Mouse (Mus musculus): ENCODE measurements around the gene Zp3. TPM values are rescaled to one million over a fixed set of nuclear protein-coding genes. Genes with fewer than 3 reads are reported as not detected.

Gene Zp3
- polyA plus RNA-seq, 1 experiment from 2014 or later: 0.20 TPM

DNA sequence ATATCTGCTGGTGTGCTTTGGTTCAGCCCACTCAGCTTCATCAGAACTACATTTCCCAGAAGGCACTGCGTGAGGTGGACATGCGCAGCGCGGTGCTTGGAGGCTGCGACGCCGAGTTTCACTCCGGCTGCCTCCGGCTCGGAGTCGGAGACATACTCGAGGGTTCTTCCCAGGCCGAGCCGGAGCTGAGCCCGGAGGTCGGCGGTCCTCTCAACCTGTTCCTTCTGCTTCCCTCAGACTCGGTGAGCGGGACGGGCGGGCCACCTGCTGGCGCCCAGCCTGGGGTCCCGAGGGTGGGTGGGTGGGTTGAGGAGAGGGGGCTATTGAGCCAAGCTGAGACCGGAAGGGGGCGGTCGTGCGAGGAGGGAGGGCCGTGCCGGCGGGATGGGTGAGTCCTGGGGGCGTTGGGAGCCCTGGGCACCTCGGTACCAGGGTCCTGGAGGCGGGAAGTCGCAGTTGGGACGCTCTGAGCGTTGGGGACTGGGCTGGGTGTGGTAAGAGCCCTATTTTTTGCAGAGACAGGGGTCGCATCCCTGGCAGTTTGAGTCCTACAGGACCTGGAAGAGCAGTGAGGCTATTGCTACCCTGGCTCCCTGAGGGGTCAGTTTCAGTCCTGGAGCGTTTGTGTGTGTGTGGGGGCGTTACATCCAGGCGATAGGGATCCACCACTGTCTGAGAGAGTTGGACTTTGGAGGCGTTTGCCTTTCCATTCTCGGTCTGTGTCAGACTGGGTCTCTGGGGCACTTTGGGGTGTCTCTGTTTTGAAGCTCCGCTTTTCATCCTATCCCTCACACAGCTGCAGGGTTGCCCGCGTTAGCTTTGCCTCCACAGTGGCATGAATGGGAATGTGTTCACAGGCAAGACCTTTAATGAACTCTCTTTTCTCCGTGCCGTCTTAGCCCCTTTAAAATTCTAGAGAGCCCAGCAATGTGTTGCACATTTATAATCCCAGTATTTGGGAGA is 15.1 kb downstream of the Zp3 start, which contains the start of gene Dtx2:
Dtx2 (plus strand) TSS at position 76 of the 963 bp plus-strand sequence.
- Histone ChIP-seq H3K9ac (replicated peaks; ENCODE audit: low read length) (peak within 1 kb of the TSS; percentile 89), H3K4me1 (ENCODE audit: insufficient read depth, low read length) (peaks cover 7% of the 10 kb centered on the region), H3K36me3 (ENCODE audit: insufficient read depth, low read length) (peaks cover 20% of the 10 kb centered on the region), H3K9me3 (ENCODE audit: low read length) (no peaks in the 10 kb centered on the region), H3K27me3 (ENCODE audit: insufficient read depth, low read length) (no peaks in the 10 kb centered on the region), H3K27ac (ENCODE audit: low read length) (peak within 1 kb of the TSS; percentile 91), H3K4me2 (replicated peaks; ENCODE audit: low read depth, low read length) (peak within 1 kb of the TSS; percentile 61), H3K4me3 (ENCODE audit: low read length) (peak within 1 kb of the TSS; percentile 82)
- under 1% methylated on average over 43 of the region's 47 CpGs for WGBS
- ATAC-seq (ENCODE audit: low FRiP score, low TSS enrichment): peak; percentile 95

DNA sequence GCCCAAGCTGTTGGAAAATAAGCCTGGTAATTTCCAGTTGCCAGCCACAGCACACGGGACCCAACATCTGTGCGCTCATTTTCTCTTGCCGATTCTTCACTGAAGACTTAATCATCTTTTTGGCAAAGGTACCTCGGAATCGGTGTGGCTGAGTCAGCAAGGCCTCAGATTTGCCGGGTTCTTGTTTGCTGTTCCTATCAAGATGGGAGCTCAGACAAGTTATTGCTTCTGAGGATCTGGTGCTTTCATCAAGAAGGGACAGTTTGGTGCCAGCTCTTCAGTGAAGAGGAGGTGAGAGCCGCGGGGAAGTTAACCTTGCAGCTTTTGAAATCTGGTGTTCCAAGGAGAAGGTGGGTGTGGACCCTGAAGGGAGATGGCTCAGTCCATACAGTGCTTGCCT is 16.3 kb downstream of the Zp3 start:
- no peak overlapping the region for H3K4me3 ChIP-seq (ENCODE audit: low read length)
- H3K36me3 ChIP-seq (ENCODE audit: insufficient read depth, low read length): peaks cover 20% of the 10 kb centered on the region
- peaks cover 7% of the 10 kb centered on the region for H3K4me1 ChIP-seq (ENCODE audit: insufficient read depth, low read length)
- H3K27ac ChIP-seq (ENCODE audit: low read length): no peak overlapping the region
- no peaks in the 10 kb centered on the region for H3K9me3 ChIP-seq (ENCODE audit: low read length)
- H3K4me2 ChIP-seq (replicated peaks; ENCODE audit: low read depth, low read length): peak overlapping the region; percentile 61; the same call in 1 of the 2 replicates
- H3K9ac ChIP-seq (replicated peaks; ENCODE audit: low read length): no peak overlapping the region
- ATAC-seq (ENCODE audit: low FRiP score, low TSS enrichment): no peak
- 90% methylated on average over 8 of the region's 8 CpGs for WGBS
- H3K27me3 ChIP-seq (ENCODE audit: insufficient read depth, low read length): no peaks in the 10 kb centered on the region

DNA sequence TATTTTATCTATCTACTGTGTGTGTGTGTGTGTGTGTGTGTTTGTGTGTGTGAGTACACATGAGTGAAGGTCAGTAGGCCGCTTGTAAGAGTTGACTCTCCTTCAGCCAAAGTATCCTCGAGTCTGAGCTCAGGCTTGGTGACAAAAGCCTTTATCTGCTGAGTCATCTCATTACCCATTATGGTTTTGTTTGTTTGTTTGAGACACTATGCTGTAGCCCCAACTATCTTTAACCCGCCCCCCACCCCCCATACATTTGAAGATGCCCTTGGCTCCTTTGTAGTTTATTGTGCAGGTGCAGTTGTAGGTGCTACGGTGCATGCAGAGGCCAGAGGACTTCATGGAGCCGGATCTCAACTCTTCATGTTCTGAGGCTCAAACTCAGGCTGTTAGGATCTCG is 21.3 kb downstream of the Zp3 start:
- Histone ChIP-seq H3K4me3 (ENCODE audit: low read length) (no peak overlapping the region), H3K27me3 (ENCODE audit: insufficient read depth, low read length) (no peaks in the 10 kb centered on the region), H3K9me3 (ENCODE audit: low read length) (no peaks in the 10 kb centered on the region), H3K27ac (ENCODE audit: low read length) (no peak overlapping the region), H3K4me1 (ENCODE audit: insufficient read depth, low read length) (0 out of 2 replicates have a peak, but pooled peaks cover 9% of the 10 kb centered on the region), H3K4me2 (replicated peaks; ENCODE audit: low read depth, low read length) (no peak overlapping the region), H3K9ac (replicated peaks; ENCODE audit: low read length) (no peak overlapping the region), H3K36me3 (ENCODE audit: insufficient read depth, low read length) (peaks cover 31% of the 10 kb centered on the region)
- no peak for ATAC-seq (ENCODE audit: low FRiP score, low TSS enrichment)
- 93% methylated on average over 6 of the region's 6 CpGs for WGBS

DNA sequence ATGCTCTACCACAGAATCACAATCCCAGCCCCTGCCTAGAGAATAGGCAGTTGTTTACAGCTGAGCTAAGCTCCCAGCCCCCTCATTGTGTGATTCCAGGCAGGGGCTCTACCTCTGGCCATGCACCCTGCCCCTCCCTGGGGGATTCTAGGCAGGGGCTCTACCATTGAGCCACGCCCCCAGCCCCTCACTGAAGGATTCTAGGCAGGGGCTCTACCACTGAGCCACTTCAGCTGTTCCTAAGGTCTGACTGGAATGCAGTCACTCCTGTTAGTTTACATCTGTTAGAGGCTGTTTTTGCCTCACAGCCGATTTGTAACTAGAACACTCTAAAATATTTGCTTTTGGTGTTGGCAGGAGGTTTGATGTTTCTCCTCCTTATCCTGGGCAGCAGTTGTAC is 22.4 kb downstream of the Zp3 start:
- 57% methylated on average over 2 of the region's 2 CpGs for WGBS
- H3K36me3 ChIP-seq (ENCODE audit: insufficient read depth, low read length): peaks cover 30% of the 10 kb centered on the region
- 0 out of 2 replicates have a peak, but pooled peaks cover 9% of the 10 kb centered on the region for H3K4me1 ChIP-seq (ENCODE audit: insufficient read depth, low read length)
- H3K27me3 ChIP-seq (ENCODE audit: insufficient read depth, low read length): no peaks in the 10 kb centered on the region
- no peak overlapping the region for H3K4me2 ChIP-seq (replicated peaks; ENCODE audit: low read depth, low read length)
- H3K4me3 ChIP-seq (ENCODE audit: low read length): no peak overlapping the region
- no peaks in the 10 kb centered on the region for H3K9me3 ChIP-seq (ENCODE audit: low read length)
- H3K27ac ChIP-seq (ENCODE audit: low read length): 0 out of 2 replicates have a peak overlapping the region, but pooled peaks have one; percentile 4
- no peak overlapping the region for H3K9ac ChIP-seq (replicated peaks; ENCODE audit: low read length)
- no peak for ATAC-seq (ENCODE audit: low FRiP score, low TSS enrichment)

DNA sequence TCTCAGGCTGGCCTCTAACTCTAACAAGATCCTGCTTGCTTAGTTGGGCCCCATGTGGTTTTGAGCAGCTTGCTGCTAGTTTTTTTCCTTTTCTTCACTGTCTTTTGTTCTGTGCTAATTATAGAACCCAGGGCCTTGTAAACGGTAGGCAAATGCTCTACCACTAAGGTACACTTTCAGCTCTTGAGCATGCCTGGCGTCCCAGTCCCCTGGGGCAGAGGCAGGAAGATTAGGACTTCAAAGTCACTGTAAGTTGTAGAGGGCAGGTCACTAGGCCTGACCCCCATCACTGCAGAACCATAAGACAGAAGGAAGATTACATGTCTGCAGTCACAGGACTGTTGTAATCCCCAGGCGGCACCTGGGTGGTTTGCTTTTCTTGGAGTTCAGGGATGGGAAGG is 22.9 kb downstream of the Zp3 start:
- Histone ChIP-seq H3K4me3 (ENCODE audit: low read length) (no peak overlapping the region), H3K27me3 (ENCODE audit: insufficient read depth, low read length) (no peaks in the 10 kb centered on the region), H3K4me2 (replicated peaks; ENCODE audit: low read depth, low read length) (no peak overlapping the region), H3K36me3 (ENCODE audit: insufficient read depth, low read length) (peaks cover 26% of the 10 kb centered on the region), H3K4me1 (ENCODE audit: insufficient read depth, low read length) (0 out of 2 replicates have a peak, but pooled peaks cover 11% of the 10 kb centered on the region), H3K27ac (ENCODE audit: low read length) (0 out of 2 replicates have a peak overlapping the region, but pooled peaks have one; percentile 4), H3K9me3 (ENCODE audit: low read length) (no peaks in the 10 kb centered on the region), H3K9ac (replicated peaks; ENCODE audit: low read length) (no peak overlapping the region)
- WGBS: 22% methylated on average over 3 of the region's 3 CpGs
- no peak for ATAC-seq (ENCODE audit: low FRiP score, low TSS enrichment)

DNA sequence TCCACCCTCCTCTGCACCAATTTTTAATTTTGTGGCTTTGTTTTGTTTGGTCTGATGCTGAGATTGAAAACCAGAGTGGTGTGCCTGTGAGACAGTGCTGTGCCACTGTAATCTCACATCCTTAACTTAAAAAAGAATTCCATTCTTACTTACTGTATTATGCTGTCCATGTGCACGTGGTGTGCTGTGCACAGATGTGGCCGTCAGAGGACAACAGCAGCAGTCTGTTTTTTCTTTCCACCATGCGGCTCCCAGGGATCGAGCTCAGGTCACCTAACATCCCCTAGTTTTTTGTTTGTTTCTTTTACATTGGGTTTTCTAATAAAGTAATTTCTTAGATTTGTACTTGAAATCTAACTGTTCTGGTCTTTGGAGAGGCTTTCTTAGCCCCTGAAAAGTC is 24.6 kb downstream of the Zp3 start:
- no peaks in the 10 kb centered on the region for H3K9me3 ChIP-seq (ENCODE audit: low read length)
- H3K4me1 ChIP-seq (ENCODE audit: insufficient read depth, low read length): 0 out of 2 replicates have a peak, but pooled peaks cover 12% of the 10 kb centered on the region
- no peaks in the 10 kb centered on the region for H3K27me3 ChIP-seq (ENCODE audit: insufficient read depth, low read length)
- ATAC-seq (ENCODE audit: low FRiP score, low TSS enrichment): no peak
- no peak overlapping the region for H3K27ac ChIP-seq (ENCODE audit: low read length)
- no peak overlapping the region for H3K9ac ChIP-seq (replicated peaks; ENCODE audit: low read length)
- H3K36me3 ChIP-seq (ENCODE audit: insufficient read depth, low read length): peaks cover 13% of the 10 kb centered on the region; the same call in 1 of the 2 replicates
- no peak overlapping the region for H3K4me3 ChIP-seq (ENCODE audit: low read length)
- no peak overlapping the region for H3K4me2 ChIP-seq (replicated peaks; ENCODE audit: low read depth, low read length)
- 42% methylated on average over 4 of the region's 4 CpGs for WGBS

DNA sequence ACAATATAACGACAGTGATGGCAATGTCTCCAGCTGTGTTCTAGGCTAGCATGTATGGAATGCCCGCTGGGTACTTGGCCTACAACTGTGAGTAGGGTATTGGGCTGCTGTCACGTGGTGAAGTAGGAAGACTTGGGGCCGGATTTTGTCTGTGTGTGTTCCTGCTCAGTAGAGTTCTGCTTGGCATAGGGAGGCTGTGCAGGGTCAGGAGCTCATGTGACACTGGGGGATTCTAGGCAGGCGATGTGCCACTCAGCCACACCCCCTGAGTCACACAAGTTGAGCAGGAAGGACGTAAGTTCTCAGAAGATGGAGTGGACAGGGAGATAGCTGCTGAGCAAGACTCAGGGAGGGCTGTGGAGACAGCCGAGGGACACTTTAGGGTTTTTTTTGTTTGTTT is 27.8 kb downstream of the Zp3 start:
- H3K4me3 ChIP-seq (ENCODE audit: low read length): no peak overlapping the region
- ATAC-seq (ENCODE audit: low FRiP score, low TSS enrichment): no peak
- WGBS: 64% methylated on average over 7 of the region's 7 CpGs
- 0 out of 2 replicates have a peak, but pooled peaks cover 11% of the 10 kb centered on the region for H3K4me1 ChIP-seq (ENCODE audit: insufficient read depth, low read length)
- no peak overlapping the region for H3K9ac ChIP-seq (replicated peaks; ENCODE audit: low read length)
- no peaks in the 10 kb centered on the region for H3K27me3 ChIP-seq (ENCODE audit: insufficient read depth, low read length)
- no peak overlapping the region for H3K4me2 ChIP-seq (replicated peaks; ENCODE audit: low read depth, low read length)
- no peaks in the 10 kb centered on the region for H3K9me3 ChIP-seq (ENCODE audit: low read length)
- peaks cover 23% of the 10 kb centered on the region for H3K36me3 ChIP-seq (ENCODE audit: insufficient read depth, low read length)
- H3K27ac ChIP-seq (ENCODE audit: low read length): no peak overlapping the region

DNA sequence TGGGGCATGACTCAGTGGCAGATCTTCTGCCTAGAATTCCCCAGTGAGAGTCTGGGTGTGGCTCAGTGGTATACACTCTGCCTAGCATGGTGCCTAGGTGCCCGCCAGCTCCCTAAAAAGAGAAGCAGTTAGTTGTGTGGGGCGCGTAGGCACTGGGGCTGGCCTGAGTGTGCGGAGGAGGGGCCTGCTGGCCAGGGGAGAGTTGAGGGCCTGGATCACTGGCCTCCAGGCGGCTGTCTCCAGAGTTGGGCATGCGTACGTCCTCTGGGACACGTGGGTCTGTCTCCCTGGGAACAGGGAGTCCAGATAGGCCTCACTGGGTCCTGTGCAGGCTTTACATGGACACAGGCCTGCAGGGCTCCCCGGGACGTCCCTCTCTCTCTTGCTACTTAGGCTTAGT is 35.0 kb downstream of the Zp3 start:
- ATAC-seq (ENCODE audit: low FRiP score, low TSS enrichment): peak; percentile 72
- Histone ChIP-seq H3K27ac (ENCODE audit: low read length) (peak overlapping the region; percentile 25; the same call in 1 of the 2 replicates), H3K4me3 (ENCODE audit: low read length) (no peak overlapping the region), H3K4me1 (ENCODE audit: insufficient read depth, low read length) (0 out of 2 replicates have a peak, but pooled peaks cover 7% of the 10 kb centered on the region), H3K9me3 (ENCODE audit: low read length) (no peaks in the 10 kb centered on the region), H3K36me3 (ENCODE audit: insufficient read depth, low read length) (peaks cover 21% of the 10 kb centered on the region), H3K4me2 (replicated peaks; ENCODE audit: low read depth, low read length) (no peak overlapping the region), H3K27me3 (ENCODE audit: insufficient read depth, low read length) (no peaks in the 10 kb centered on the region), H3K9ac (replicated peaks; ENCODE audit: low read length) (no peak overlapping the region)
- 72% methylated on average over 10 of the region's 10 CpGs for WGBS

DNA sequence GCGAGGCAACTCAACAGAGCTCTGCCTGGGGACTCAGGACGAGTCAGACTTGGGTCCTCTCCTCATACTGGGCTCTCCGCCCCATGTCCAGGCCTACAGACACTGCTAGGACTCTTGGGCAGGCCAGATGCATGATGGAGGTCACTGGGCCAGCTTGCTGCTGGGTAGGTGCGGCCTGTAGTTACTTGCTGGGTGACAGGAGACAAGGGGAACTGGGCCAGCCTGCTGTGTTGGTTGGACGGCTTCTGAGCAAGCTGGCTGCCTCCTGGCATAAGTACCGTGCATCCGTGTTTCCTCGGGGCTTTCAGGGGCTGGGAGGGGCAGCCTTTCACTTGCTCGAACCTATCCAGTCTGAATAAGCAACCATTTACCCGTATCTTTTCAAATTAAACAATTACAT is 35.7 kb downstream of the Zp3 start:
- Histone ChIP-seq H3K4me3 (ENCODE audit: low read length) (no peak overlapping the region), H3K4me1 (ENCODE audit: insufficient read depth, low read length) (0 out of 2 replicates have a peak, but pooled peaks cover 7% of the 10 kb centered on the region), H3K27ac (ENCODE audit: low read length) (peak overlapping the region; percentile 25; the same call in 1 of the 2 replicates), H3K4me2 (replicated peaks; ENCODE audit: low read depth, low read length) (no peak overlapping the region), H3K9me3 (ENCODE audit: low read length) (no peaks in the 10 kb centered on the region), H3K36me3 (ENCODE audit: insufficient read depth, low read length) (peaks cover 14% of the 10 kb centered on the region), H3K27me3 (ENCODE audit: insufficient read depth, low read length) (no peaks in the 10 kb centered on the region), H3K9ac (replicated peaks; ENCODE audit: low read length) (no peak overlapping the region)
- no peak for ATAC-seq (ENCODE audit: low FRiP score, low TSS enrichment)
- 85% methylated on average over 10 of the region's 10 CpGs for WGBS
